Mouse (Mus musculus) urinary bladder, postnatal 36 days (tissue): ENCODE measurements around the gene Chl1.

ENCODE experiments used
- DNase-seq, 2 experiments: peaks; one replicate each; pipeline ENCODE4 v3.0.0; 2022; ENCODE audit warnings: low spot score in 2 of 2, mixed read lengths in 1 of 2

The Chl1 gene

DNA sequence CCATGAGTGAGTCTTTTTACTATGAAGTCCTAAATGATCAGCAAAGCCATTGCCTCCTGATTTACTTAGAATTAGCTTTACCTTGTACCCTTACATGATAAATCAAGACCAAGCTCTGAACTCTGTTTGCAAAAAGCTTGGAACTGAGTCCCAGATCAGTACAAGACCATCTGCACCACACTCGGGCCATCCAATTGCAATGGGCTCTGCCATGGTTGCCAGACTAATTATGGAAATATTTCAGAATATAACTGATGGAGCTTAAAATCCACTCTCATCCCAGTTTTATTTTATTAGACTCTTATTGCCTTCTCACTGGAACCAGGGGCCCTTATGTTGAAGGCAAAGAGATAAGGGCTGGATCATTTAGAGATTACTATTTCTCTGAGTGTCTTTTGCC is 284.9 kb downstream of the Chl1 start:
- DNase-seq = no peak
